Mouse (Mus musculus): ENCODE results near the gene Hist1h2bm.
A peak's percentile ranks its signal among the peaks of the same experiment; 100 is the strongest.
"Not testable (repeated sequence)": the region's sequence is repeated elsewhere in the genome, so short reads cannot be mapped to it uniquely, and the experiment has no call there.

GRCm38 (mm10) chr13:21734906-21735767, 13.3 kb downstream of the Hist1h2bm start, which contains the start of gene Hist1h4j:
- TF ChIP-seq CTCF (IDR thresholded peaks at IDR 0.05; ENCODE audit: insufficient read depth, low read length): not testable (repeated sequence)
- TF ChIP-seq POLR2A (IDR thresholded peaks at IDR 0.05; ENCODE audit: borderline replicate concordance, extremely low read depth, low read depth, low read length): peak; percentile 74; the same call in 1 of the 2 replicates
